Mouse (Mus musculus): ENCODE measurements around the gene Cd81. TPM values are rescaled to one million over a fixed set of nuclear protein-coding genes. Genes with fewer than 3 reads are reported as not detected.

Gene Cd81
- polyA plus RNA-seq, 2 experiments: 48.0 to 120 TPM

DNA sequence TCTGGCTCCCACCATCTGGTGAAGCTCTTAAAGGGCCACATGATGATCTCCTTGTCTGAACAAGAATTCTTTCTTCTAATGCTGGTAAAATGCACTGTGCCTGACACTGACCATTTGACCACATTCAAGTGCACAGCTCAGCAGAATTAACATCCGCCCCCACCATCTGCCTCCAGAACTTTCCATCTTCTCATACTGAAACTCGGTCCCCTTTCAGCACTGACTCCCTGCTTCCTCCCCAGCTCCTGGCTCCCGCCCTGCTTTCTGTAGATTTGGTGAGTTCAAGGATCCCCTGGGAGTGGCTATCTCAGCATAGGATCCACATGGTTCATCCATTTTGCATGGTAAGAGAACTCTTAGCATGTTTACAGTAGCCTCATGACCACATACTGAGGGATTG lies 31.8 kb upstream of the Cd81 start:
- no peaks in the 10 kb centered on the region; a peak in 1 of 4 replicates for H3K4me1 ChIP-seq (replicated peaks; ENCODE audit: control insufficient read depth in 2 of 2, insufficient read depth in 2 of 2, low read length in 1 of 2)
- WGBS (ENCODE audit: insufficient replicate concordance): 73% methylated on average over 3 of the region's 3 CpGs
- H3K4me3 ChIP-seq (ENCODE audit: insufficient read depth in 1 of 2, low read depth in 2 of 2, low read length in 2 of 2): no peak overlapping the region
- H3K27me3 ChIP-seq (ENCODE audit: control insufficient read depth, insufficient read depth, low read length): no peaks in the 10 kb centered on the region
- DNase-seq (ENCODE audit: low read depth in 3 of 3, low spot score in 3 of 3) (no peak), ATAC-seq (ENCODE audit: insufficient read depth) (no peak)
- no peak overlapping the region for H3K27ac ChIP-seq
- H3K4me2 ChIP-seq (ENCODE audit: low read depth): no peak overlapping the region
- no peaks in the 10 kb centered on the region for H3K36me3 ChIP-seq (replicated peaks; ENCODE audit: control insufficient read depth, insufficient read depth, low read depth)
- no peak for TF ChIP-seq CTCF (IDR thresholded peaks at IDR 0.05; ENCODE audit: low read depth)
- TF ChIP-seq EP300 (IDR thresholded peaks at IDR 0.05; ENCODE audit: low read depth): no peak
- no peak overlapping the region for H3K9ac ChIP-seq (replicated peaks)
- H3K9me3 ChIP-seq (ENCODE audit: control insufficient read depth, low read length): no peaks in the 10 kb centered on the region

DNA sequence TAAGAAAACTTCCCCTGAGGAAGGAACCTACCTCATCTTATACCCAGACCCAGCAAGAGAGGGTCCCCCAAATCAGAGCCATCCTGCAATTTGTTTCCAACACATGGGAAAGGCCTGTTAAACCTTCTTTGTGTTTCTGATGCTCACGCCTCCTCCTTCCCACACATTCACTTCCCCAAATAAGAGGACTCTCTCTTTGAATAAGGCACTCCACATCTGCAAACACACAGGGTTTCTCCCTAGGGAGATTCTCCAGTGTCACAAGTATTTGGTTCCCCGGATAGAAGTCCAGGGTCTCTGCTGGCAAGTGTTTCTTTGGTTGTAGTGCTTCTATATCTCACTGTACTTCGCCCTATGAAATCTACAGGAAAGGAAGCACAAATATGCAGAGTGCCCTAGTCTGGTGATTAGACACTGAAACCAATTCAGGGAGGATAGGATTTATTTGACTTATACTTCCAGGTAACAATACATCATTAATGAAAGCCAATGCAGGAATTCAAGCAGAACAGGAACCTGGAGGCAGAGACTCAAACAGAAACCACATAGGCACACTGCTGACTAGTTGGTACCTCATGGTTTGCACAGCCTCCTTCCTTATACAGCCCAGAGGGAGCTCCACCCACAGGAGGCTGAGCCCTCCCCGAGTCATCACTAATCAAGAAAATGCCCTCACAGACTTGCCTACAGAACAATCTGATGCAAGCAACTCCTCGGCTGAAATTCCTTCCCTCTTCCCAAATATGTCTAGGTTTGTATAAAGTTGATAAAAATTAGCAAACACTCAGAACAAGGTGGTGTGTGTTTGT lies 31.0 kb upstream of the Cd81 start:
- Histone ChIP-seq H3K27ac (no peak overlapping the region), H3K9ac (replicated peaks) (no peak overlapping the region), H3K9me3 (ENCODE audit: control insufficient read depth, low read length) (no peaks in the 10 kb centered on the region), H3K36me3 (replicated peaks; ENCODE audit: control insufficient read depth, insufficient read depth, low read depth) (no peaks in the 10 kb centered on the region), H3K4me3 (ENCODE audit: insufficient read depth in 1 of 2, low read depth in 2 of 2, low read length in 2 of 2) (no peak overlapping the region), H3K4me1 (replicated peaks; ENCODE audit: control insufficient read depth in 2 of 2, insufficient read depth in 2 of 2, low read length in 1 of 2) (no peaks in the 10 kb centered on the region; a peak in 1 of 4 replicates), H3K4me2 (ENCODE audit: low read depth) (no peak overlapping the region), H3K27me3 (ENCODE audit: control insufficient read depth, insufficient read depth, low read length) (no peaks in the 10 kb centered on the region)
- DNase-seq (ENCODE audit: low read depth in 3 of 3, low spot score in 3 of 3) (no peak), ATAC-seq (ENCODE audit: insufficient read depth) (no peak; the same call in 1 of the 2 replicates)
- WGBS (ENCODE audit: insufficient replicate concordance): 43% methylated on average over 5 of the region's 5 CpGs
- TF ChIP-seq EP300 (IDR thresholded peaks at IDR 0.05; ENCODE audit: low read depth) (no peak), CTCF (IDR thresholded peaks at IDR 0.05; ENCODE audit: low read depth) (no peak)

DNA sequence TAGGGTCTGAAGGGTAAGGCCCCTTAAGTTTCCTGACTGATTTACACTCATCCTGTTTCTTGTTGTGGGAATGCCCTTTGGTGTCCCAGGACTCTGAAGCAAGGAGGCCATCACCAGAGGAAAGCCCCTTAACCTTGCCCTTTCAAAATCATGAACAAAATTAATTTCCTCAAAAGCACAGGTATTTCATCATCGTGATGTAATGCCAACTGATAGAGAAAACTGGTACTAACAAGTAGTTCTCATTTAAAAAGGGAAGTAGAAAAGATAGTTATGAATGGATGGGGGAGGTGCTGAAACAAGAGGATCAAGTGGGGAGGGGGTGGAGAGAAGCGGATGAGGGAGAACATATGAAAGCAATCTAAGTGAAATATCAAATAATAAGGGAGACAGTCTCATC lies 29.0 kb upstream of the Cd81 start:
- Histone ChIP-seq H3K9ac (replicated peaks) (no peak overlapping the region), H3K4me1 (replicated peaks; ENCODE audit: control insufficient read depth in 2 of 2, insufficient read depth in 2 of 2, low read length in 1 of 2) (no peaks in the 10 kb centered on the region; a peak in 1 of 4 replicates), H3K36me3 (replicated peaks; ENCODE audit: control insufficient read depth, insufficient read depth, low read depth) (no peaks in the 10 kb centered on the region), H3K4me3 (ENCODE audit: insufficient read depth in 1 of 2, low read depth in 2 of 2, low read length in 2 of 2) (no peak overlapping the region), H3K27ac (no peak overlapping the region), H3K9me3 (ENCODE audit: control insufficient read depth, low read length) (no peaks in the 10 kb centered on the region), H3K4me2 (ENCODE audit: low read depth) (no peak overlapping the region), H3K27me3 (ENCODE audit: control insufficient read depth, insufficient read depth, low read length) (no peaks in the 10 kb centered on the region)
- TF ChIP-seq EP300 (IDR thresholded peaks at IDR 0.05; ENCODE audit: low read depth) (no peak), CTCF (IDR thresholded peaks at IDR 0.05; ENCODE audit: low read depth) (no peak)
- no peak for DNase-seq (ENCODE audit: low read depth in 3 of 3, low spot score in 3 of 3)
- no peak for ATAC-seq (ENCODE audit: insufficient read depth)
- 54% methylated on average over 2 of the region's 2 CpGs for WGBS (ENCODE audit: insufficient replicate concordance)

DNA sequence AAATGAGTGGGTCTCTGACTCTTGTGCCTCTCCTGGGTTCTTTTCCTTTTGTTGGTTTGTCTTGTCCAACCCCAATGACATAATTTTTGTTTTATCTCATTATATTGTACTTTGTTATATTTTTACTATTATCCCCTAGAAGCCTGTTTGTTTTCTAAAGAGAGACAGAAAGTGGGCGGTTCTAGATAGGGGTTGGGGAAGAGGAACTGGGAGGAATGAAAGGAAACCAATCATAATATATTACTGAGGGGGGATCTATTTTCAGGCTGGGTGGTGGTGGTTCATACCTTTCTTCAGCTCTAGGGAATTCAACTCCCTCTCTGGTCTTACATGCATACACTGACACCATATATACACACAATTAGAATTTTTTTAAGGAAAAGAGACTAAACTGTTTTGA lies 28.2 kb upstream of the Cd81 start:
- 44% methylated on average over 1 of the region's 1 CpGs for WGBS (ENCODE audit: insufficient replicate concordance)
- TF ChIP-seq EP300 (IDR thresholded peaks at IDR 0.05; ENCODE audit: low read depth) (no peak), CTCF (IDR thresholded peaks at IDR 0.05; ENCODE audit: low read depth) (no peak)
- Histone ChIP-seq H3K27me3 (ENCODE audit: control insufficient read depth, insufficient read depth, low read length) (no peaks in the 10 kb centered on the region), H3K4me3 (ENCODE audit: insufficient read depth in 1 of 2, low read depth in 2 of 2, low read length in 2 of 2) (no peak overlapping the region), H3K9me3 (ENCODE audit: control insufficient read depth, low read length) (no peaks in the 10 kb centered on the region), H3K9ac (replicated peaks) (no peak overlapping the region), H3K4me1 (replicated peaks; ENCODE audit: control insufficient read depth in 2 of 2, insufficient read depth in 2 of 2, low read length in 1 of 2) (no peaks in the 10 kb centered on the region; a peak in 1 of 4 replicates), H3K4me2 (ENCODE audit: low read depth) (no peak overlapping the region), H3K36me3 (replicated peaks; ENCODE audit: control insufficient read depth, insufficient read depth, low read depth) (no peaks in the 10 kb centered on the region), H3K27ac (no peak overlapping the region)
- DNase-seq (ENCODE audit: low read depth in 3 of 3, low spot score in 3 of 3): no peak
- ATAC-seq (ENCODE audit: insufficient read depth): no peak

DNA sequence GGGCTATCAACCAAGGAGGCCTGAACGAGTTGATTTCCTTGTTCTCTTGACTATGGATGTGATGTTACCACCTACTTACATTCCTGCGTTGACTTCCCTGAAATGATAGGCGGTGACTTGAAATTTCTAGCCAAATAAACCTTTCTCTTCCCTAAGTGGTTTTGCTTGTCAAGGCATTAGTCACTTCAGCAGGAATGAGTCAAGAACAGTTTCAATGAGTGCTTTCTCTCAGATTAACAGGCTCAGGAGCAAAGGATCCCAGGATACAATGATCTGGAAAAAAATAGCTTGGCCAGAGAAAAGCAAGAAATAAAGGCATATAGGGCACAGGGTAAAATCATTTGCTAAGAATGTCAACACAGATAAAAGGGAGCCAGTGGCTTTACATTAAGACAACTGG lies 27.0 kb upstream of the Cd81 start:
- TF ChIP-seq CTCF (IDR thresholded peaks at IDR 0.05; ENCODE audit: low read depth) (no peak), EP300 (IDR thresholded peaks at IDR 0.05; ENCODE audit: low read depth) (no peak)
- no peaks in the 10 kb centered on the region for H3K9me3 ChIP-seq (ENCODE audit: control insufficient read depth, low read length)
- no peaks in the 10 kb centered on the region for H3K36me3 ChIP-seq (replicated peaks; ENCODE audit: control insufficient read depth, insufficient read depth, low read depth)
- no peak overlapping the region for H3K4me3 ChIP-seq (ENCODE audit: insufficient read depth in 1 of 2, low read depth in 2 of 2, low read length in 2 of 2)
- H3K27me3 ChIP-seq (ENCODE audit: control insufficient read depth, insufficient read depth, low read length): no peaks in the 10 kb centered on the region
- H3K4me2 ChIP-seq (ENCODE audit: low read depth): no peak overlapping the region
- H3K4me1 ChIP-seq (replicated peaks; ENCODE audit: control insufficient read depth in 2 of 2, insufficient read depth in 2 of 2, low read length in 1 of 2): no peaks in the 10 kb centered on the region; a peak in 1 of 4 replicates
- DNase-seq (ENCODE audit: low read depth in 3 of 3, low spot score in 3 of 3) (no peak), ATAC-seq (ENCODE audit: insufficient read depth) (no peak)
- no peak overlapping the region for H3K27ac ChIP-seq
- WGBS (ENCODE audit: insufficient replicate concordance): 66% methylated on average over 3 of the region's 3 CpGs
- H3K9ac ChIP-seq (replicated peaks): no peak overlapping the region
